Mouse (Mus musculus) embryonic facial prominence, embryonic 14.5 days (tissue): ENCODE measurements around the gene Tcstv1. TPM values are rescaled to one million over a fixed set of nuclear protein-coding genes. Genes with fewer than 3 reads are reported as not detected.
"Not testable (repeated sequence)": the region's sequence is repeated elsewhere in the genome, so short reads cannot be mapped to it uniquely, and the experiment has no call there.

Experiments
- ATAC-seq: fragments of 200-750 bp; cut with Nextera tagmentation; 2 replicates; pipeline ENCODE4 v1.8.0; 2017; ENCODE audit warnings: low read depth, moderate number of reproducible peaks, moderate TSS enrichment
- DNase-seq: peaks from one replicate; pipeline ENCODE4 v3.0.0-alpha.2; 2015; ENCODE audit warnings: low spot score
- H3K27ac ChIP-seq: fragments of 300-500 bp; sonication (generic); replicated peaks from 2 replicates; pipeline ENCODE4 v1.5.1; 2014; ENCODE audit warnings: low read depth, mild to moderate bottlenecking, low read length, moderate library complexity
- H3K27me3 ChIP-seq: fragments of 300-500 bp; sonication (generic); replicated peaks from 2 replicates; pipeline ENCODE4 v1.6.1; 2014; ENCODE audit warnings: low read length; ENCODE audit not compliant: control insufficient read depth, insufficient read depth
- H3K36me3 ChIP-seq: fragments of 300-500 bp; sonication (generic); 2 replicates; pipeline ENCODE4 v1.6.1; 2014; ENCODE audit warnings: low read length, mixed read lengths; ENCODE audit not compliant: control insufficient read depth, insufficient read depth
- H3K4me1 ChIP-seq: fragments of 300-500 bp; sonication (generic); 2 replicates; pipeline ENCODE4 v1.6.1; 2014; ENCODE audit warnings: antibody characterized with exemption, low read length; ENCODE audit not compliant: control insufficient read depth, insufficient read depth
- H3K4me2 ChIP-seq: fragments of 300-500 bp; sonication (generic); 2 replicates; pipeline ENCODE4 v1.6.1; 2014; ENCODE audit warnings: low read depth, mild to moderate bottlenecking, low read length, moderate library complexity, mixed read lengths
- H3K4me3 ChIP-seq: fragments of 300-500 bp; sonication (generic); 2 replicates; pipeline ENCODE4 v1.5.1; 2014; ENCODE audit warnings: low read depth, mild to moderate bottlenecking, low read length
- H3K9ac ChIP-seq: fragments of 300-500 bp; sonication (generic); 2 replicates; pipeline ENCODE4 v1.6.1; 2014; ENCODE audit warnings: low read depth, mild to moderate bottlenecking, low read length, moderate library complexity, mixed read lengths
- H3K9me3 ChIP-seq: fragments of 300-500 bp; sonication (generic); 2 replicates; pipeline ENCODE4 v1.6.1; 2016; ENCODE audit warnings: low read length; ENCODE audit not compliant: control insufficient read depth
- WGBS: fragments of 180-500 bp; shearing (Covaris S2); extraction: QIAGEN DNeasy Blood & Tissue Kit; methylation state at CpG from one replicate; pipeline ENCODE4 v1.1.7; 2014; 5-methylcytosine and 5-hydroxymethylcytosine counted together
- polyA plus RNA-seq: library from polyadenylated mRNA; unstranded; fragments of >200 nt; fragmentation: Nextera tagmentation; extraction: Ambion mirVana; gene quantifications from 2 replicates; pipeline ENCODE4 v1.2.1, GENCODE M21; 2014

Gene Tcstv1
- not detected in 2 replicates for polyA plus RNA-seq

- not testable (repeated sequence) for H3K9ac ChIP-seq, ATAC-seq, H3K27me3 ChIP-seq, H3K36me3 ChIP-seq, H3K4me3 ChIP-seq, H3K4me2 ChIP-seq, DNase-seq, H3K4me1 ChIP-seq, H3K27ac ChIP-seq, H3K9me3 ChIP-seq
- WGBS: 82% methylated on average over 3 of the region's 3 CpGs
These were observed at the start of gene Tcstv1 for GRCm38 (mm10) chr13:119894685-119895084. Gene Tcstv1 (minus strand): TSS chr13:119894785.

- H3K27ac ChIP-seq, H3K9me3 ChIP-seq, ATAC-seq, H3K4me1 ChIP-seq, H3K27me3 ChIP-seq, H3K9ac ChIP-seq, DNase-seq, H3K4me3 ChIP-seq, H3K4me2 ChIP-seq, H3K36me3 ChIP-seq: not testable (repeated sequence)
- WGBS: no CpG with 5 or more reads among the region's 5 CpGs
These were observed 34.6 kb upstream of the Tcstv1 start, which contains the start of gene Gm21761 for GRCm38 (mm10) chr13:119929172-119929571. Gene Gm21761 (minus strand): TSS chr13:119929272.

GRCm38 (mm10) chr13:119924597-119925340 is 30.2 kb upstream of the Tcstv1 start:
- not testable (repeated sequence) for H3K4me3 ChIP-seq, H3K4me1 ChIP-seq, H3K4me2 ChIP-seq, H3K27me3 ChIP-seq, H3K36me3 ChIP-seq, H3K27ac ChIP-seq, ATAC-seq, DNase-seq, H3K9ac ChIP-seq, H3K9me3 ChIP-seq
- WGBS: 81% methylated on average over 2 of the region's 3 CpGs

GRCm38 (mm10) chr13:119916966-119917722 is 22.6 kb upstream of the Tcstv1 start:
- not testable (repeated sequence) for H3K9ac ChIP-seq, H3K4me2 ChIP-seq, H3K4me1 ChIP-seq, H3K27ac ChIP-seq, ATAC-seq, H3K27me3 ChIP-seq, DNase-seq, H3K36me3 ChIP-seq, H3K9me3 ChIP-seq, H3K4me3 ChIP-seq
- WGBS: 91% methylated on average over 4 of the region's 5 CpGs

- not testable (repeated sequence) for H3K4me1 ChIP-seq, H3K27ac ChIP-seq, ATAC-seq, H3K27me3 ChIP-seq, H3K4me3 ChIP-seq, H3K9ac ChIP-seq, H3K36me3 ChIP-seq, H3K9me3 ChIP-seq, DNase-seq, H3K4me2 ChIP-seq
- WGBS: 58% methylated on average over 2 of the region's 2 CpGs
These were observed 21.9 kb upstream of the Tcstv1 start for GRCm38 (mm10) chr13:119916449-119916848.

- H3K36me3 ChIP-seq, H3K27ac ChIP-seq, H3K4me3 ChIP-seq, H3K4me1 ChIP-seq, H3K27me3 ChIP-seq, H3K9me3 ChIP-seq, ATAC-seq, DNase-seq, H3K9ac ChIP-seq, H3K4me2 ChIP-seq: not testable (repeated sequence)
- WGBS: 68% methylated on average over 4 of the region's 5 CpGs
These were observed 4.0 kb upstream of the Tcstv1 start for GRCm38 (mm10) chr13:119898549-119898948.

GRCm38 (mm10) chr13:119886896-119887295 is 7.7 kb downstream of the Tcstv1 start:
- DNase-seq, ATAC-seq: not testable (repeated sequence)

GRCm38 (mm10) chr13:119864395-119864999 is 30.1 kb downstream of the Tcstv1 start:
- not testable (repeated sequence) for H3K9me3 ChIP-seq, H3K4me3 ChIP-seq, H3K36me3 ChIP-seq, H3K27ac ChIP-seq, H3K27me3 ChIP-seq, H3K4me1 ChIP-seq, H3K4me2 ChIP-seq, H3K9ac ChIP-seq, DNase-seq, ATAC-seq
- WGBS: 76% methylated on average over 6 of the region's 7 CpGs

More at GRCm38 (mm10) chr13:119886896-119887295, 7.7 kb downstream of the Tcstv1 start:
- H3K9me3 ChIP-seq, H3K4me1 ChIP-seq, H3K36me3 ChIP-seq, H3K4me2 ChIP-seq, H3K4me3 ChIP-seq, H3K27ac ChIP-seq, H3K27me3 ChIP-seq, H3K9ac ChIP-seq: not testable (repeated sequence)
- 27% methylated on average over 4 of the region's 4 CpGs for WGBS
